Mouse (Mus musculus) embryonic facial prominence, embryonic 13.5 days (tissue): ENCODE data around the gene Vill. TPM values are rescaled to one million over a fixed set of nuclear protein-coding genes. Genes with fewer than 3 reads are reported as not detected.

Experiments
- ATAC-seq: fragments of 200-750 bp; cut with Nextera tagmentation; 2 replicates; pipeline ENCODE4 v1.8.0; 2017; ENCODE audit warnings: low read depth; ENCODE audit not compliant: insufficient number of reproducible peaks, insufficient read depth, low FRiP score, low TSS enrichment
- H3K27ac ChIP-seq: fragments of 300-500 bp; sonication (generic); 2 replicates; pipeline ENCODE4 v1.5.1; 2015; ENCODE audit warnings: moderate library complexity, mild to moderate bottlenecking, inconsistent platforms
- H3K27me3 ChIP-seq: fragments of 300-500 bp; sonication (generic); 2 replicates; pipeline ENCODE4 v1.6.1; 2015; ENCODE audit warnings: mild to moderate bottlenecking, inconsistent platforms
- H3K36me3 ChIP-seq: fragments of 300-500 bp; sonication (generic); 2 replicates; pipeline ENCODE4 v1.6.1; 2015; ENCODE audit warnings: mild to moderate bottlenecking, inconsistent platforms
- H3K4me1 ChIP-seq: fragments of 300-500 bp; sonication (generic); 2 replicates; pipeline ENCODE4 v1.6.1; 2015; ENCODE audit warnings: inconsistent platforms
- H3K4me2 ChIP-seq: fragments of 300-500 bp; sonication (generic); 2 replicates; pipeline ENCODE4 v1.6.1; 2015; ENCODE audit warnings: moderate library complexity, mild to moderate bottlenecking, inconsistent platforms
- H3K4me3 ChIP-seq: fragments of 300-500 bp; sonication (generic); 2 replicates; pipeline ENCODE4 v1.5.1; 2015; ENCODE audit warnings: mild to moderate bottlenecking, inconsistent platforms
- H3K9ac ChIP-seq: fragments of 300-500 bp; sonication (generic); 2 replicates; pipeline ENCODE4 v1.6.1; 2015; ENCODE audit warnings: mild to moderate bottlenecking, inconsistent platforms
- H3K9me3 ChIP-seq: fragments of 300-500 bp; sonication (generic); 2 replicates; pipeline ENCODE4 v1.6.1; 2016; ENCODE audit warnings: inconsistent platforms
- WGBS: fragments of 180-500 bp; shearing (Covaris S2); methylation state at CpG from one replicate; pipeline ENCODE4 v1.1.7; 2015; ENCODE audit warnings: mixed read lengths; 5-methylcytosine and 5-hydroxymethylcytosine counted together
- polyA plus RNA-seq: library from polyadenylated mRNA; unstranded; fragments of >200 nt; fragmentation: Nextera tagmentation; extraction: Ambion mirVana; gene quantifications from 2 replicates; pipeline ENCODE4 v1.2.1, GENCODE M21; 2015

The Vill gene
- polyA plus RNA-seq, 1 experiment from 2014 or later: 21.4 TPM

GRCm38 (mm10) chr9:119064296-119064695, 11.7 kb downstream of the Vill start:
- Histone ChIP-seq H3K4me3 (no peak overlapping the region), H3K4me2 (no peak overlapping the region), H3K4me1 (peaks cover 24% of the 10 kb centered on the region), H3K9me3 (no peaks in the 10 kb centered on the region), H3K27ac (no peak overlapping the region), H3K9ac (no peak overlapping the region), H3K36me3 (no peaks in the 10 kb centered on the region), H3K27me3 (no peaks in the 10 kb centered on the region)
- no peak for ATAC-seq
- 62% methylated on average over 4 of the region's 4 CpGs for WGBS

GRCm38 (mm10) chr9:119067601-119068000, 15.0 kb downstream of the Vill start:
- 6% methylated on average over 6 of the region's 6 CpGs for WGBS
- Histone ChIP-seq H3K4me2 (no peak overlapping the region), H3K27me3 (no peaks in the 10 kb centered on the region), H3K27ac (no peak overlapping the region), H3K36me3 (peaks cover 12% of the 10 kb centered on the region), H3K4me1 (peaks cover 23% of the 10 kb centered on the region), H3K9ac (0 out of 2 replicates have a peak overlapping the region, but pooled peaks have one; percentile 6), H3K9me3 (no peaks in the 10 kb centered on the region), H3K4me3 (no peak overlapping the region)
- no peak for ATAC-seq

- Histone ChIP-seq H3K27ac (no peak overlapping the region), H3K4me3 (no peak overlapping the region), H3K9me3 (no peaks in the 10 kb centered on the region), H3K4me1 (peaks cover 16% of the 10 kb centered on the region), H3K4me2 (no peak overlapping the region), H3K9ac (no peak overlapping the region), H3K27me3 (no peaks in the 10 kb centered on the region), H3K36me3 (peaks cover 19% of the 10 kb centered on the region)
- WGBS: 85% methylated on average over 11 of the region's 11 CpGs
- ATAC-seq: no peak
These were observed 15.7 kb downstream of the Vill start for GRCm38 (mm10) chr9:119068266-119068665.

GRCm38 (mm10) chr9:119070173-119070825, 17.7 kb downstream of the Vill start:
- no peaks in the 10 kb centered on the region for H3K27me3 ChIP-seq
- H3K4me2 ChIP-seq: no peak overlapping the region
- WGBS: 84% methylated on average over 13 of the region's 13 CpGs
- H3K4me1 ChIP-seq: peaks cover 11% of the 10 kb centered on the region
- H3K4me3 ChIP-seq: no peak overlapping the region
- H3K9me3 ChIP-seq: no peaks in the 10 kb centered on the region
- H3K27ac ChIP-seq: no peak overlapping the region
- H3K9ac ChIP-seq: no peak overlapping the region
- ATAC-seq: no peak
- peaks cover 39% of the 10 kb centered on the region for H3K36me3 ChIP-seq

GRCm38 (mm10) chr9:119071786-119072185, 19.2 kb downstream of the Vill start:
- Histone ChIP-seq H3K27me3 (no peaks in the 10 kb centered on the region), H3K27ac (no peak overlapping the region), H3K4me1 (peaks cover 11% of the 10 kb centered on the region), H3K4me2 (no peak overlapping the region), H3K9me3 (no peaks in the 10 kb centered on the region), H3K36me3 (peaks cover 48% of the 10 kb centered on the region), H3K9ac (no peak overlapping the region), H3K4me3 (no peak overlapping the region)
- ATAC-seq: no peak
- WGBS: 88% methylated on average over 9 of the region's 9 CpGs

- Histone ChIP-seq H3K36me3 (peaks cover 55% of the 10 kb centered on the region), H3K9me3 (no peaks in the 10 kb centered on the region), H3K4me2 (no peak overlapping the region), H3K27me3 (no peaks in the 10 kb centered on the region), H3K4me3 (no peak overlapping the region), H3K27ac (no peak overlapping the region), H3K9ac (no peak overlapping the region), H3K4me1 (no peaks in the 10 kb centered on the region)
- ATAC-seq: no peak
- WGBS: 77% methylated on average over 15 of the region's 15 CpGs
These were observed 20.8 kb downstream of the Vill start for GRCm38 (mm10) chr9:119073184-119073895.

- no peaks in the 10 kb centered on the region for H3K27me3 ChIP-seq
- no peak overlapping the region; the same call in 1 of the 2 replicates for H3K27ac ChIP-seq
- peaks cover 69% of the 10 kb centered on the region for H3K36me3 ChIP-seq
- H3K9me3 ChIP-seq: no peaks in the 10 kb centered on the region
- H3K4me2 ChIP-seq: no peak overlapping the region
- H3K4me3 ChIP-seq: no peak overlapping the region
- H3K9ac ChIP-seq: no peak overlapping the region
- 71% methylated on average over 16 of the region's 16 CpGs for WGBS
- no peaks in the 10 kb centered on the region for H3K4me1 ChIP-seq
- ATAC-seq: no peak
These were observed 23.1 kb downstream of the Vill start for GRCm38 (mm10) chr9:119075685-119076084.

- H3K4me2 ChIP-seq: no peak overlapping the region
- H3K27me3 ChIP-seq: no peaks in the 10 kb centered on the region
- no peak for ATAC-seq
- 77% methylated on average over 5 of the region's 5 CpGs for WGBS
- H3K9me3 ChIP-seq: no peaks in the 10 kb centered on the region
- H3K4me1 ChIP-seq: peaks cover 12% of the 10 kb centered on the region
- H3K9ac ChIP-seq: no peak overlapping the region
- H3K27ac ChIP-seq: no peak overlapping the region
- no peak overlapping the region for H3K4me3 ChIP-seq
- peaks cover 47% of the 10 kb centered on the region for H3K36me3 ChIP-seq
These were observed 27.6 kb downstream of the Vill start for GRCm38 (mm10) chr9:119080040-119080675.

- Histone ChIP-seq H3K4me3 (no peak overlapping the region), H3K36me3 (peaks cover 36% of the 10 kb centered on the region), H3K27me3 (no peaks in the 10 kb centered on the region), H3K4me2 (no peak overlapping the region), H3K9me3 (no peaks in the 10 kb centered on the region), H3K4me1 (peaks cover 17% of the 10 kb centered on the region), H3K27ac (no peak overlapping the region), H3K9ac (no peak overlapping the region; the same call in 1 of the 2 replicates)
- ATAC-seq: no peak
- WGBS: 10% methylated on average over 8 of the region's 8 CpGs
These were observed 29.5 kb downstream of the Vill start for GRCm38 (mm10) chr9:119082039-119082438.

- WGBS: 60% methylated on average over 7 of the region's 7 CpGs
- no peak overlapping the region for H3K27ac ChIP-seq
- ATAC-seq: no peak
These were observed 30.3 kb downstream of the Vill start for GRCm38 (mm10) chr9:119082656-119083430.

GRCm38 (mm10) chr9:119083966-119084365, 31.4 kb downstream of the Vill start:
- no peak overlapping the region for H3K4me2 ChIP-seq
- H3K9ac ChIP-seq: no peak overlapping the region
- no peaks in the 10 kb centered on the region for H3K9me3 ChIP-seq
- no peak for ATAC-seq
- peaks cover 23% of the 10 kb centered on the region; the same call in 1 of the 2 replicates for H3K36me3 ChIP-seq
- H3K4me1 ChIP-seq: peaks cover 31% of the 10 kb centered on the region
- no peak overlapping the region for H3K4me3 ChIP-seq
- 80% methylated on average over 10 of the region's 10 CpGs for WGBS
- H3K27me3 ChIP-seq: no peaks in the 10 kb centered on the region
- no peak overlapping the region for H3K27ac ChIP-seq

More at GRCm38 (mm10) chr9:119082656-119083430, 30.3 kb downstream of the Vill start:
- no peak overlapping the region for H3K4me3 ChIP-seq
- H3K27me3 ChIP-seq: no peaks in the 10 kb centered on the region
- H3K4me1 ChIP-seq: peaks cover 22% of the 10 kb centered on the region
- no peaks in the 10 kb centered on the region for H3K9me3 ChIP-seq
- no peak overlapping the region for H3K9ac ChIP-seq
- peaks cover 33% of the 10 kb centered on the region for H3K36me3 ChIP-seq
- no peak overlapping the region for H3K4me2 ChIP-seq
